Mouse (Mus musculus): ENCODE measurements around the gene S100a4. TPM values are rescaled to one million over a fixed set of nuclear protein-coding genes. Genes with fewer than 3 reads are reported as not detected.

The S100a4 gene
- total RNA-seq (2023): 1,000 to 10,000 TPM; 1,255 to 1,377 TPM

DNA sequence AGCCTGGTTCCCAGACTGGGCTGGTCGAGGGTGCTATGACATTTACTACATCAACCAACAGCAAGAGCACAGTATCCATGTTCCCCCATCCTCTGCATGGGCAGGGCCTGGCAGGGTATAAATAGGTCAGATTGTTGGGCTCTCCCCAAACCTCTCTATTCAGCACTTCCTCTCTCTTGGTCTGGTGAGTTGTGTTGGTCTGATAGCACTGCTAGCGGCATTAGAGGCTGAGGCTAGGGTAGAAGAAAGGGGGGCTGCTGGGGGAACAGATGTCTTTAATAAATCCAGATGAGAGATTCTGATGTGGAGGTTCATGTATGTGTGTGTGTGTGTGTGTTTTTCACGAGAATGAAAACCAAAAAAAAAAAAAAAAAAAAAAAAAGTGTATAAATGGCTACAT, at the start of gene S100a4:
TSS of gene S100a4 (plus strand) at position 149 of the 400 bp plus-strand sequence.

DNA sequence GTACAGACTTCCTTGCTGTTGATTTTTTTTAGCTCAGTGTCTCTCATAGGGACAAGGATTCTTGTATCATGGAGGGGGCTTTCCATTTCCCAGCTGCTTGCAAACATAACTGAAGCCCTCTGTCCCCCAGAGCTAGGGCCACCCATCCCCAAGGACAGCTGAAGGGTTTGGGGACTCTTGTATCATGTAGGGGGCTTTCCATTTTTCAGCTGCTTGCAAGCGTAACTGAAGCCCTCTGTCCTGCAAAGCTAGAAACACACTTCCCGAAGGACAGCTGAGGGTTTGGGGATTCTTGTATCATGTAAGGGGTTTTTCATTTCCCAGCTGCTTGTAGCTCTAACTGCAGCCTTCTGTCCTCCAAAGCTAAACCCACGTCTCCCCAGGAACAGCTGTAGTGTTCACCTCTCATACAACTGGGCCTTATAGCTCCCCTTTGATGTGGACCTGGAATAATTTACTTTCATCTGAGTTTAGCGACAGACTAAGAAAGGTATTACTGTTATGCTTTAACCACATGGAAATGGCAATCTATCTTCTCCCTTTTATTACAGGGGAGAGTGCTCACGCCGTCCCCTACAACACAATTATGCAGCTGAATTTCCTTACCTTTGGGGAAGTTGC, 43.5 kb upstream of the S100a4 start, which contains the start of gene S100a3:
TSS of gene S100a3 (plus strand) at position 571 of the 621 bp plus-strand sequence.

DNA sequence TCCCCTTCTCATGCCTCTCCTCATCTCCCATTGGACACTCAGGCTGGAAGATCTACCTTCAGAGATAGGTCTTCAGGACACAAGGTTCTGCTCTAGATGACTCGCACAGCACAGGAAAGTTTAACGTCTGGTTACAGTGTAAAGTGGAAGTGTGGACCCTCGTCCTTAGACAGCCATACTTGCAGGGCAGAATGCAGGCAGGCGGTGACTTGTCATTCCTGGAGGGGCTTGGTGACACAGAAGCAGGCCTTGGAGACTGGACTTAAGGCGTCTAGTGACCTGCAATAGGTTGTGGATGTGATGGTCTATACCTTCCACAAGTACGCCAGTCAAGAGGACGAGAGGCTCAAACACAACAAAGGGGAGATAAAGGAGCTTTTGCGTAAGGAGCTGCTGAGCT, 13.6 kb upstream of the S100a4 start, which contains the start of gene S100a2:
TSS of gene S100a2 (plus strand) at position 301 of the 400 bp plus-strand sequence.

GRCm38 (mm10) chr3:90601486-90602110, 2.0 kb upstream of the S100a4 start, which contains the start of gene Gm42674:
Gene Gm42674, plus strand, starts transcription at chr3:90601904.

GRCm38 (mm10) chr3:90608223-90608622, 4.7 kb downstream of the S100a4 start, which contains the start of gene S100a5:
Gene S100a5, plus strand, starts transcription at chr3:90608523.

DNA sequence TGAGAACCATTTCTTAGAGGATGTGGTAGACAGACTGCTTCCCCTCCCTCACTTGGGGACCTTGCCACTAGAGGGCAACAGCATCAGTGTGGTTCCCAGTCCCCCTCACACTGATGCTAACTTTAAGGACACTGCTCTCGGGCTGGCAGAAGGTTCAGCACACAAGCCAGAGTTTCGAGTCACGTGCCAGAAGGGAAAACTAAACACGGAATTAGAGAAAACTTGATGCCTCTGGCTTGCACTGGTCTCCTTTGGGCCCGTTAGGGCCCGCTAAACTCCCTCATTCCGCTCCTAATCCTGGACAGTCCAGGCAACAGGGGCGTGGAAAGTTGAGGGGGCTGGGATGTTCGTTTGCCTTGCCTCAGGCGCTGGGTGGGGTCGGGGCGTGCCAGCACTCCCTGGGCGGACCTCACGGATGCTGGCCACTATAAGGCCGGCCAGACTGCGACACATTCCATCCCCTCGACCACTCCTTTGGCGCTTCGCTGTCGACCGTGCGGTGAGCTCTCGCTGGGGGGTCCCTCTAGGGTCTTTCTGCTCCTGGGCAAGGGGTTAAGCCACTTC, 9.2 kb downstream of the S100a4 start, which contains the start of gene S100a6:
TSS of gene S100a6 (plus strand) at position 155 of the 564 bp plus-strand sequence.

GRCm38 (mm10) chr3:90653717-90654116, 50.1 kb downstream of the S100a4 start, which contains the start of gene S100a7a:
Gene S100a7a, plus strand, starts transcription at chr3:90654017.

Other genes starting within 250 kb of the S100a4 start
- gene Slc27a3, start 213.8 kb upstream of the S100a4 start, total RNA-seq (2023): 1 to 10 TPM; 1.1 to 1.5 TPM
- gene Ints3, start 170.1 kb upstream of the S100a4 start, total RNA-seq (2023): 10 to 100 TPM; 35.1 to 39.0 TPM
- gene Npr1, start 137.9 kb upstream of the S100a4 start, total RNA-seq (2023): under 1 TPM in 1 of 2 experiments, not detected in 1; 0.52 TPM
- 10 to 100 TPM; 40.5 to 47.3 TPM for gene Ilf2, start 127.6 kb upstream of the S100a4 start, total RNA-seq (2023)
- 10 to 100 TPM; 42.2 to 43.7 TPM for gene Snapin, start 112.7 kb upstream of the S100a4 start, total RNA-seq (2023)
- 100 to 1,000 TPM; 112 to 113 TPM for gene Chtop, start 94.3 kb upstream of the S100a4 start, total RNA-seq (2023)
- gene S100a1, start 89.4 kb upstream of the S100a4 start, total RNA-seq (2023): 10 to 100 TPM; 24.1 to 24.6 TPM
- gene S100a13, start 89.3 kb upstream of the S100a4 start, total RNA-seq (2023): 10 to 100 TPM; 36.8 to 37.4 TPM
- under 1 TPM in 1 of 2 experiments, not detected in 1; 0.52 TPM for gene S100a14, start 76.9 kb upstream of the S100a4 start, total RNA-seq (2023)
- gene S100a16, start 66.5 kb upstream of the S100a4 start, total RNA-seq (2023): not detected
- 1 to 10 TPM in 1 of 2 experiments, not detected in 1; 1.0 TPM for gene S100a3, start 43.2 kb upstream of the S100a4 start, total RNA-seq (2023)
- not detected for gene S100a2, start 13.5 kb upstream of the S100a4 start, total RNA-seq (2023)
- gene Gm42674, start 1.9 kb upstream of the S100a4 start, total RNA-seq (2023): not detected
- gene S100a5, start 4.8 kb downstream of the S100a4 start, total RNA-seq (2023): not detected
- 100 to 1,000 TPM; 672 to 834 TPM for gene S100a6, start 9.1 kb downstream of the S100a4 start, total RNA-seq (2023)
- not detected for gene S100a7a, start 50.2 kb downstream of the S100a4 start, total RNA-seq (2023)
- gene S100a8, start 65.2 kb downstream of the S100a4 start, total RNA-seq (2023): 10 to 100 TPM in 1 of 2 experiments, 1 to 10 TPM in 1; 9.4 to 13.9 TPM
- 10 to 100 TPM; 10.3 to 13.2 TPM for gene S100a9, start 92.0 kb downstream of the S100a4 start, total RNA-seq (2023)
- gene Pglyrp4, start 123.1 kb downstream of the S100a4 start, total RNA-seq (2023): not detected
- gene Gm5849, start 174.1 kb downstream of the S100a4 start, total RNA-seq (2023): not detected